Comparison of ENCODE assay signal across 8 mouse cellular contexts in the genomic region with DNA sequence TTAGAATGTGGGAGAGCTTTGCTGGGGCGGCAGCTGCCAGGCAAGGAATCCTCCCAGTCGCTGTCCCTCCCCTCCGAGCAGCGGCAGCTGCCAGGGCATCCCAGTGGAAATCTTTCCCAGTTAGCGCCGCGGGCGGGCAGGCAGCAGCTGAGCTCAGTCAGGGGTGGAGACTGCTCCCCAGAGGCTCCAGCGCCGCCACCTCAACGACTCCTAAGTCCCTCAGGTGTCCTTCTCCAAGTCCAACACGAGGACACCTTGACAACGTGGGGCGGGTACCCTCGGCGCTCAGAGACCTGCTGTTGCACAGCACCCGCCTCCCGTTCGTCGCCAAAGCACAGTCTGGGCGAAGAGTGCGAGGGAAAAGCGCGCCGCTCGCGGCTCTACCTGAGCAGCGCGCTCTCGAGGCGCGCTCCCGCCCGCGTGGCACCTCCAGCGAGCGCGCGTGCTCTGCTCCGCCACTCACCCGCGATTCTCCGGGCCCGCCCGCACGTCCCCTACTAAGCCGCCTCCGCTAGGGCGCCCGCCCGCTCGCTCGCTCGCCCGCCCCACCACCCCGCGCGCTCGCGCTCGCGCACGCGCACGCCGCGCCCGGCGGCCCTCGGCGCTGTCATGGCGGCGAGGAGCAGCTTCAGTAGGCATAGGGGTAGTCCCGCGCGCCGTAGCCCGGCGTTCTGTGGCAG. TPM values are rescaled to one million over a fixed set of nuclear protein-coding genes. Genes with fewer than 3 reads are reported as not detected.
A peak's percentile ranks its signal among the peaks of the same experiment; 100 is the strongest.
DNase-seq lines count a peak whose midpoint lies in the region; ATAC-seq and TF ChIP-seq lines count a peak whose summit lies in the region.

No protein-coding gene starts in this region.

- intact Hi-C loops in heart, postnatal 10 days (cut with DNase I): no loop called here

- peak overlapping the region; percentile 87 for H3K4me2 ChIP-seq in forebrain, embryonic 13.5 days
- peak overlapping the region; percentile 99 for H3K4me2 ChIP-seq in liver, postnatal 0 days (ENCODE audit: low read depth, low read length)
- peak overlapping the region; percentile 82 for H3K4me2 ChIP-seq in neural tube, embryonic 13.5 days

- no peaks in the 10 kb centered on the region for H3K36me3 ChIP-seq in ES-Bruce4 (ENCODE audit: control insufficient read depth, insufficient read depth, low read length, poor library complexity, severe bottlenecking)
- no peaks in the 10 kb centered on the region for H3K36me3 ChIP-seq in forebrain, embryonic 13.5 days (ENCODE audit: poor library complexity, severe bottlenecking)
- no peaks in the 10 kb centered on the region for H3K36me3 ChIP-seq in liver, postnatal 0 days (replicated peaks; ENCODE audit: insufficient read depth, low read length)
- 0 out of 2 replicates have a peak, but pooled peaks cover under 1% of the 10 kb centered on the region for H3K36me3 ChIP-seq in neural tube, embryonic 13.5 days

- no peaks in the 10 kb centered on the region for H3K9me3 ChIP-seq in ES-Bruce4 (replicated peaks; ENCODE audit: control insufficient read depth, insufficient read depth, low read length, poor library complexity, severe bottlenecking)
- H3K9me3 ChIP-seq in forebrain, embryonic 13.5 days (replicated peaks): no peaks in the 10 kb centered on the region
- no peaks in the 10 kb centered on the region for H3K9me3 ChIP-seq in liver, postnatal 0 days (ENCODE audit: low read length)
- no peaks in the 10 kb centered on the region for H3K9me3 ChIP-seq in neural tube, embryonic 13.5 days

- H3K27ac ChIP-seq in ES-Bruce4 (ENCODE audit: insufficient read depth, low read length): peak overlapping the region; percentile 70
- H3K27ac ChIP-seq in forebrain, embryonic 13.5 days: peak overlapping the region; percentile 84
- peak overlapping the region; percentile 95 for H3K27ac ChIP-seq in liver, postnatal 0 days (ENCODE audit: low read depth)
- peak overlapping the region; percentile 96 for H3K27ac ChIP-seq in neural tube, embryonic 13.5 days (replicated peaks)

- TF ChIP-seq POLR2A in ES-Bruce4 (IDR thresholded peaks at IDR 0.05; ENCODE audit: insufficient read depth, low read length): peak; percentile 44

- peak; percentile 88 for ATAC-seq in cerebellum, adult (ENCODE audit: insufficient number of reproducible peaks, low FRiP score, low TSS enrichment)
- ATAC-seq in forebrain, embryonic 13.5 days: peak; percentile 96
- peak; percentile 94 for ATAC-seq in liver, postnatal 0 days
- peak; percentile 96 for ATAC-seq in neural tube, embryonic 13.5 days (ENCODE audit: low read depth)

- H3K27me3 ChIP-seq in ES-Bruce4 (ENCODE audit: control insufficient read depth, insufficient read depth, low read length, poor library complexity, severe bottlenecking): no peaks in the 10 kb centered on the region; the same call in 1 of the 2 replicates
- H3K27me3 ChIP-seq in forebrain, embryonic 13.5 days: peaks cover 6% of the 10 kb centered on the region
- H3K27me3 ChIP-seq in liver, postnatal 0 days (ENCODE audit: insufficient read depth, low read length): peaks cover 3% of the 10 kb centered on the region; the same call in 1 of the 2 replicates
- peaks cover 11% of the 10 kb centered on the region; the same call in 1 of the 2 replicates for H3K27me3 ChIP-seq in neural tube, embryonic 13.5 days

- H3K4me1 ChIP-seq in ES-Bruce4 (ENCODE audit: control insufficient read depth, insufficient read depth, low read length): no peaks in the 10 kb centered on the region
- peaks cover 5% of the 10 kb centered on the region for H3K4me1 ChIP-seq in forebrain, embryonic 13.5 days
- peaks cover 8% of the 10 kb centered on the region for H3K4me1 ChIP-seq in liver, postnatal 0 days (ENCODE audit: insufficient read depth)
- peaks cover 13% of the 10 kb centered on the region for H3K4me1 ChIP-seq in neural tube, embryonic 13.5 days (replicated peaks)

- under 1% methylated on average over 79 of the region's 79 CpGs for WGBS in forebrain, embryonic 13.5 days
- WGBS in liver, postnatal 0 days (ENCODE audit: insufficient replicate concordance): under 1% methylated on average over 62 of the region's 79 CpGs
- under 1% methylated on average over 78 of the region's 79 CpGs for WGBS in neural tube, embryonic 13.5 days

- H3K4me3 ChIP-seq in ES-Bruce4 (ENCODE audit: low read depth, low read length): peak overlapping the region; percentile 79
- peak overlapping the region; percentile 87 for H3K4me3 ChIP-seq in forebrain, embryonic 13.5 days
- H3K4me3 ChIP-seq in liver, postnatal 0 days (ENCODE audit: low read depth, low read length): peak overlapping the region; percentile 97
- peak overlapping the region; percentile 90 for H3K4me3 ChIP-seq in neural tube, embryonic 13.5 days

- H3K9ac ChIP-seq in ES-Bruce4 (ENCODE audit: low read depth, poor library complexity, severe bottlenecking): peak overlapping the region; percentile 92
- H3K9ac ChIP-seq in forebrain, embryonic 13.5 days: peak overlapping the region; percentile 90
- H3K9ac ChIP-seq in liver, postnatal 0 days (replicated peaks): peak overlapping the region; percentile 95
- H3K9ac ChIP-seq in neural tube, embryonic 13.5 days: peak overlapping the region; percentile 91

- TF ChIP-seq CTCF in ES-Bruce4 (IDR thresholded peaks at IDR 0.05; ENCODE audit: low read depth, low read length): no peak
- TF ChIP-seq CTCF in liver, postnatal 0 days (IDR thresholded peaks at IDR 0.05; ENCODE audit: low read depth): no peak

- DNase-seq in heart, postnatal 10 days: peak; percentile 83 to 88
- DNase-seq in layer of hippocampus, adult 11-12 months (ENCODE audit: low spot score): peak; percentile 85
- DNase-seq in liver, postnatal 0 days: peak; percentile 91
- DNase-seq in telencephalon, adult 2 months (ENCODE audit: low read depth, low spot score): peak; percentile 80

- no peak for TF ChIP-seq EP300 in ES-Bruce4 (IDR thresholded peaks at IDR 0.05; ENCODE audit: insufficient read depth, low read depth, low read length)
- no peak for TF ChIP-seq EP300 in liver, postnatal 0 days (IDR thresholded peaks at IDR 0.05; ENCODE audit: low read depth)

RNA-seq across cellular contexts. Expression of a gene that starts 0.7 kb away (rescaled TPM):
- polyA plus RNA-seq in ES-Bruce4 (2011; ENCODE audit: insufficient read depth, insufficient read length, low read depth, missing spikeins): 23.9 and 24.5 TPM in 2 replicates
- polyA plus RNA-seq in forebrain, embryonic 13.5 days (2015; fragmentation: Nextera tagmentation; extraction: Ambion mirVana): 2.1 and 3.0 TPM in 2 replicates
- total RNA-seq in heart, postnatal 10 days (2021): 10 to 100 TPM; 19.4 to 19.8 TPM
- polyA plus RNA-seq in liver, postnatal 0 days (2015; fragmentation: Nextera tagmentation; extraction: Ambion mirVana): 1.6 and 1.8 TPM in 2 replicates
- polyA plus RNA-seq in neural tube, embryonic 13.5 days (2015; fragmentation: Nextera tagmentation; extraction: Ambion mirVana): 5.9 TPM in 2 replicates

Comparison
In these comparisons a context has a peak if more than half of its experiments do, and no peak if none do; other contexts are left out.
1. Peak in every context shown above with its lines: DNase-seq, ATAC-seq, H3K4me3 ChIP-seq and H3K27ac ChIP-seq.